Mouse (Mus musculus): ENCODE data around the gene Ikzf3.

The Ikzf3 gene

DNA sequence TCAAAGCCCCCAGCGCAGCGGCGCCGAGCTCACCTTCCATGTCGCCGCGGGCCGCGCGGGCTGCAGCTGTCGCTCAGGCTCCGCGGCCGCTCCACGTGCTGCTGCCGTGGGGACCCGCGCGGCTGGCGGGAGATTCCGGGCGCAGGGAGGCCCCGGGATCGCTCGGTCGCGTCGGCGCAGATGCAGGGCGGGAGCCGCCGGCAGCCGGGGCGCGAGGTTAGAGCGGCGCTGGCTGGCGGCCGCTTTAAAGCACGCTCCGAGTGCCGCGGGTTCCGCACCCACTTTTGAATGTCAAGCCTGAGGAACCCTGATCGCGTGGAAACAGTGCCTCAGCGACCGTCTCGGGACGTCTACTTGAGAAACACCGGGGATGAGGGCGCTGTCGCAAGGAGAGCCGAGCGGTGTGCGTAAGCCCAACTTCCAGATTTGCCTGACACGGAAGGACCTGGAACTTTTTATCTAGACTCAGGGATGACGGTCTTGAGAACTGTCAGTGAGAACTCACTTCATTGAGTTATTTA lies at the start of gene Ikzf3:
TSS of gene Ikzf3 (minus strand) at position 321 of the 521 bp plus-strand sequence.
- peak; percentile 51 for DNase-seq (ENCODE audit: low spot score)

GRCm38 (mm10) chr11:98595473-98595872 lies 49.6 kb upstream of the Ikzf3 start:
- DNase-seq (ENCODE audit: low spot score) = no peak

DNA sequence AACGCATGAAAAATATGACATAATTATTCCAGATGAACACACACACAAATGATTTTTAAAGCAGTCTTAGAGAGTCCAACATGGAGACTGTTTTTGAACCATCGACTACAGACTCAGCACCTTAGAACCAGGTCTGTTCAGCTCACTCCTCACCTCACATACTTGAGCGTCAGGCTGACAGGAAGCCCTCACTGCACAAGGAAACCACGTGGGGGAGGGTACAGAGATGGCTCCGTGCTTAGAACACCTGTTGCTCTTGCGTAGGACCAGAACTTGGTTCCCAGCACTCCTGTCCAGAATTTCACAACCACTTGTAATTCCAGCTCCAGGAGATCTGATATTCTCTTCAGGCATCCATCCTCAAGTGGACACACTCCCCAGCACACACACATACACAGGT lies 49.2 kb upstream of the Ikzf3 start:
- DNase-seq (ENCODE audit: low spot score) = no peak

- no peak for DNase-seq (ENCODE audit: low spot score)
Observed at GRCm38 (mm10) chr11:98590548-98591445, 45.0 kb upstream of the Ikzf3 start.

- no peak for DNase-seq (ENCODE audit: low spot score)
Observed at GRCm38 (mm10) chr11:98589306-98589705, 43.5 kb upstream of the Ikzf3 start.

GRCm38 (mm10) chr11:98588833-98589281 lies 43.0 kb upstream of the Ikzf3 start:
- no peak for DNase-seq (ENCODE audit: low spot score)

DNA sequence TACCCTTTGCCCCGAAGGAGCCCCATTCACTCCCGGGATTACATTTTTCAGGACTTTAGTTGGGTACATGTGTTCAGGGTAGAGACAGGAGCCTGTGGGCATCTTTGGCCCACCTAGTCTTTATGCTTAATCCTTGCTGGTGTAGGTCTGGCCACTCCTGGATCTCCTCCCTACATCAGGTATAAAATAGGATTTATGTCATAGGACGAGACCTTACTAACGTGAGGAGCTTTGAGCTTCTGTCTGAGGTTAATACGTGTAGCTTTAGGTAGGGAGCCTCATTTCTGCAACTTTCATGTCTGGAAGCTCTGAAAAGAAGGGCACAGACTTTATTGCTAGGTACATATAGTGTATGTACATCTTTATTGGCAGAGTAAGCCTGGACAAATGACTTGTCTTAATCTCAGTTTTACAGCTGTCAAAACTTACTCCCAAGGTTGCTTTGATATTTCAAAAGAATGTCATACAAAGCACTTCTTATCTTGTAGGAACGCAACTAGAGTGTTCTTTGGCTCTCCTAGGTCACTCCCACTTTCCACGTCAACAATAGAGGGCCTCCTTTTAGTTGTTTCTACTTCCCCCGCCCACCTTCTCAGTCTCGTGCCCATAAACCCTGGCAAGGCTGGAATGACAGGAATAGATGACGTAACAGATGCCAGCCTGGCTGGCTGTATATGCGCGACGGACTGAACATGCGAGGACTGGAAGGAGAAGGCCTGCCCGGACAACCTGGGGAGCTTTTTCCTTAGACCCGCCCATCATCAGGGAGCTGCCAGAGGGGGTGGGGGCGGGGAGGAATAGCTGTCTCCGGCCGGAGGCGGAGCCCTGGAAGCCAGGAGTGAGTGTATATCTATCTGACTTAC lies 42.1 kb upstream of the Ikzf3 start:
- peak; percentile 87 for DNase-seq (ENCODE audit: low spot score)

GRCm38 (mm10) chr11:98586892-98587563 lies 41.2 kb upstream of the Ikzf3 start, which contains the start of gene Ormdl3:
Gene Ormdl3, minus strand, starts transcription at chr11:98587368.
- peak; percentile 99 for DNase-seq (ENCODE audit: low spot score)

DNA sequence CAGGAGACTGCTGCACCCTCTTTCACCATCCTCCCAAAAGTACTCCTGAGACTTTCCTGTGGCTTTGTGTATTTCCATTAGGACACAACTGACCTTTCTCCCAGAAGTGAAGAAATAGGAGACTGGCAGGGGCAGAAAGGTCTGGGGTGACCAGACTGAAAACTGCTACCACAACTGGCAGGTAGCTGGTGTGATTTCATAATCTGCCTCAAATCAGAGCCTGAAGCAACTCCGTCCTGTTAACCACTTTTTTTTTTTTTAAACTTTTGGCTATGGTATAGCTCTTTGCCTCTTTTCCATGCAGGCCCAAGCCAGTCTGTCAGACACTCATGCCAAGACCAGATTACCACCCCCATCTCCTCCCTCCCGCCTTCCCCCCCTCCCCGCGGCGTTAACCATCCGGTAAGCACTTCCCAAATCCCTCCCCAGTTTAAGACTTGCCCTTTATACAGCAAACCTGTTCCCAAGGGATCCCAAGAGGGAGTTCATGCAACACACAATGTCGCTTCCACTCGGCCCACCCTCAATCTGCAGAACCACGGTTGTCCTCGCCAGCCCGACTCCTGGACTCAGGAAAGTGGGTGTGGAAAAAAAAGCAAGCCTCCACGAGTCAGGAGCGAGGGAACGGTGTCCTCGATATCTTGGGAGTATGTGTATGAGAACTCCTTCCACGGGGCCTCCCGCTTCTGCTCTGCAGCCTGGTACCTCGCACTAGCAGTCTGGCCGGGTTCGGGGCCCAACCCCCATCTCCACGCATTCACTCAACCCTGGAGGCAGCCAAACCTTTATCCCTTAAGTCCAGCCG lies 40.5 kb upstream of the Ikzf3 start:
- DNase-seq (ENCODE audit: low spot score) = no peak

DNA sequence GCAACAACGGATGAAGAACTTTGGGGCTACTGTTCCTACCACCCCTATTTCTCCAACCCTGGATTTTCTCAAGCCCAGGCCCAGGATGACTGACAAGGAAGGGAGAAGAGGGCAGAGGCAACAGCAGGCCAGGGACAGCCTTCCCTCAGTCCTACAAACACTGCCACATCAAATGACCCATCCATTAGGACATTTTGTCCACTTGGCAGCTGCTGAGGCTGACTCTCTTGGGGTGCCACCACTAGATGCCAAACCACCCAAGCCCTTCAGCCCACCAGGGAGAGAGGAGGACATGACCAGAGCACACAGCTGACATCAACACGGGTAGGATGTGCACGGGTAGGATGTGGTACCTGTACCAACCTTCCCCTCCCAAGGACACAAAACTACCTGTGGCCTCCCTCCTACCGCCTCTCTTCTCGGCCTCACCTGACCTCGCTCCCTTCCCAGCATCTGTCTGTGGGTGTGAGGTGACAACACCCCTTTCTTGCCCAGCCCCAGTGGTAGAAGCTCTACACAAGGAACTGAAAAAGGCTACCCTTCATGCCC lies 38.9 kb upstream of the Ikzf3 start:
- DNase-seq (ENCODE audit: low spot score) = no peak

GRCm38 (mm10) chr11:98584146-98584545 lies 38.3 kb upstream of the Ikzf3 start:
- no peak for DNase-seq (ENCODE audit: low spot score)

GRCm38 (mm10) chr11:98583571-98583970 lies 37.7 kb upstream of the Ikzf3 start:
- DNase-seq (ENCODE audit: low spot score) = no peak

- DNase-seq (ENCODE audit: low spot score) = no peak
Observed at GRCm38 (mm10) chr11:98583265-98583552, 37.4 kb upstream of the Ikzf3 start.

DNA sequence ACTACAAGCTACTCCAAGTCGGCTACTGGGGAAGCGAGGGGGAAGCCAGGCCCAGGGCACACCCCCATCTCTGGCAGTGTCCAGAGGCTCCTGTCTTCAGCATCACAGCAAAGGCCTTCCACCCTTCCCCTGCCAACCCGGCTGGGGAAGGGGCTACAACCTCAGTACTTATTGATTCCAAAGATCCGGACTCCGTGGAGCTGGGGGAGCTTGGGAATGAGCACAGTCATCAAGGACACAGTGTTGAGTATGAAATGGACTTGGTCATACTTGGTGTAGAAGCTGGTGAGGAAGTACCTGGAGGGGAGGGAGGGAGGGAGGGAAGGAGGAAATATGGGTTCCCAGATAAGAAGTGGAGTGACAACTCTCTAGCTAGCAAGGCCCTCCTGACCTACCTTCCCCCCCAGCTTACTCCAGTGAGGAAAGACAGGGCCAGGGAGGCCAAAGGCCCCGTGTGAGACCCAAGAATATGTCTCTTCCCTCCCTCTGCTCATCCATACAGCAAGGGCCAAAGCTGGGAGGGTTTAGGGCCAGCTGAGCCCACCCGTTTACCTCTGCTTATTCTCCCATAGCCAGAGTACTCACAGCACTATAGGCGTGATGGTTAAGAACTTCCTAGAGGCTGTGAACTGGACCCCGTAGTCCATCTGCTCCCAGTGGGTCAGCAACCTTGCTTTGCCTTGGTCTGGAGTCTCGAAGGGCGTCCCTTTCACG lies 36.9 kb upstream of the Ikzf3 start:
- no peak for DNase-seq (ENCODE audit: low spot score)

- no peak for DNase-seq (ENCODE audit: low spot score)
Observed at GRCm38 (mm10) chr11:98582030-98582388, 36.2 kb upstream of the Ikzf3 start.

DNA sequence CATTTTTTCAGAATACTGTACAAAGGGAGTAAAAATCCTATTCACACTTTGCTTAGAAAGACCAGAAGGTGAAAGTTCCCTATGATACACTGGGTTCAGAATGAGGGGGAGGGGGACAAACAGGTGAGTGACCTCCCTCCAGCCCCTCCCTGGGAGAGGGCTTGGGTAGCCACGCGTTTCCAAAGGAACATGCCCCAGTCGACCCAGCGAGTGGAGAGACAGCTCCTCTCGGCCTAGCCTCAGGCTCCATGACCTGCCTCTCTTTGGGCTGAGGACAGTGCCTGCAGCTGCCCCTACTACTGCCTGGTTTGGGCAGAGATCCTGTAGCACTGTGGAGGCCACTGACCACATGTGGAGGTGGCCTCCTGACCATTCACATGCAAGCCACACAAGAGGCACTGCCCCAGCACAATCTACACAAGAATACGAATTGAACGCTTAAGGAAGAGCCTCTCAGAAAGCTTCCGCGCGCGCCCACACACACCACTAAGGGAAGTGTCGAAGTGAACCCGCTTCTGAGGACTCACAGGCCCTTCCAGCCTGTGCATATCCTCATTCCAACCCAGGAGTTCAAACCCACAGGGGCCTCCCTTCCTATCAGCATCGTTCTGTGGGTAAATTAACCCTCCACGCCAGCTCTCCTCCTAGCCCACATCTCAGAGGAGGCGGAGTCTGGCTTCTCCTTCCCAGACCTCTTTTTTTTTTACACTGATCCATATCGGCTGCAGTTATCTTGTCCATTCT lies 35.6 kb upstream of the Ikzf3 start:
- no peak for DNase-seq (ENCODE audit: low spot score)

DNA sequence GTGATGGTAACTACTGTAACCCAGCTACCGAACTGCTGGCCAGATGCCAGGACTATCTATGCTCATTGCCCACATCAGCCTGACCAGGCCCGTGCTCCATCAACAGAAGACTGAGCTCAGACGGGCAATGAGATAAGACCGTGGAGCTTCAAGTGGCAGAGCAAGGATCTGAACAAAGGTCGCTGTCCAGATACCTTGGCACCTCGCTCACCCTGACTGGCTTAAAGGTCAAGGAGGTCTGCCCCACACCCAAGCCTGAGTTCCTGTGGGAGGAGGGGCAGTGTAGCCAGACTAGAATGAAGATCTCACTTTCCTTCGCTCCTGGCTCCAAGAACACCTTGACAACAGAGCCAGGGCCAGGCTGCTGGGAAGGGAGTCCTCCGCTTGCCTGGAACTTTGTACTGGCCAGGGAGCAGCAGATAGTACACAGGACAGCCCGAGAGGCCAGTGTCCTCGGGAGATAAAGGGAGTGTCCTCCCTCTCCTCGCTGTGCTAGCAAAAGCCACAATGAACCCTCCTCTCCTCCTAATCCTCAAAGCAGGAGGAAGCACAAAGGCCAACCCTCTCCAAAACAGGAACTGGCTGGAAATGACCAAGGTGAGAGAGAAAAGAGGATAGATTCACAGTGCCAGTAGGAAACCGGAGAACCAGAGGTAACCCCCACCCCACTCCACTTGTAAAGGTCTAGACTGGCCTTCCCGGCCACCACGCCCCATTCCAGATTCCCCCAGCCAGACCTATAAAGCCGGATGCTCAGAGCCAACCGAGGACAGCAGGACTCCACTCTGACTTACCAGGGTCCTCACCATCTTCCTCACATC lies 34.7 kb upstream of the Ikzf3 start:
- no peak for DNase-seq (ENCODE audit: low spot score)

DNA sequence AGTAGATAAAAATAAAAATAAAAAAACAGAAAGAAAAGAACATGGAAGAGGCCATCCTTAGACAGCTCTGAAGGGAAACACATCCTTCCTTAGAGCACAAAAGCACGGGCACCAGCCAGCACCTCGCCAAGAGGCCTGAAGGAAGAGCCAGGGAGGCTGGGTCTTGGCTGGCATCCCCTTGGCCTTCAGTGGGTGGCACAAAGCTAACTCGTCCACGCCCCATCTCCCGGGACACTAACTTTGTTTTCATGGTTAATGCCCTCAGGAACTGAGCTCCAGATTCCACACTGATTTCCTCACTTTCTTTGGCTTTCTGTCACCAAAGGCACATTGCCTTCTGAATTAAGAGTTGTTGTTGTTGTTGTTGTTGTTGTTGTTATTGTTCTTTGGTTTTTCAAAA lies 31.9 kb upstream of the Ikzf3 start:
- no peak for DNase-seq (ENCODE audit: low spot score)

DNA sequence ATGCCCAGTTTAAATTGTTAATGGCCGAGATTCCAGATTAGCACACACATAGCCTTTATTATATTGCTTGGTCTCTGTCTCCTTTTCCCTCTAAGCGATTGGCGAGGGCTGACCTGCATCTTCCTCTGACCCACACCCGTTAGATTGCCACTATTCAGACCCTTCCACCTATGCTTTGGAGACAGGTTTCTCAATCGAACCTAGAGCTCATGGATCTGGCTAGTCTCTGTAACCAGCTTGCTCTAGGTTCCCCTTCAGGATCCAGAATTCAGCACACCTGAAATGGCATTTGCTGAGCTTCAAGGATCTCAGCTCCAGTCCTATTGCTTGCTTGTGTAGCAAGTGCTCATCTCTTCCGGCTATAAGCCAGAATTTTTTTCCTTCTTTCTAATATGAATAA lies 23.6 kb upstream of the Ikzf3 start:
- no peak for DNase-seq (ENCODE audit: low spot score)

Measured in urinary bladder, postnatal 14 days (tissue).